Mouse (Mus musculus) liver, adult 2 months (tissue): Measurements from ENCODE around the gene Fasl.

Experiments used
- CTCF ChIP-seq: fragments of 200-500 bp; IDR thresholded peaks from 2 replicates; pipeline ENCODE4 v1.5.1; 2011; ENCODE audit warnings: low read depth, low read length, control low read depth
- POLR2A ChIP-seq: fragments of 200-500 bp; IDR thresholded peaks from 2 replicates; pipeline ENCODE4 v1.6.1; 2011; ENCODE audit warnings: low read length, control low read depth; ENCODE audit not compliant: insufficient read depth; ENCODE audit errors: extremely low read depth

DNA sequence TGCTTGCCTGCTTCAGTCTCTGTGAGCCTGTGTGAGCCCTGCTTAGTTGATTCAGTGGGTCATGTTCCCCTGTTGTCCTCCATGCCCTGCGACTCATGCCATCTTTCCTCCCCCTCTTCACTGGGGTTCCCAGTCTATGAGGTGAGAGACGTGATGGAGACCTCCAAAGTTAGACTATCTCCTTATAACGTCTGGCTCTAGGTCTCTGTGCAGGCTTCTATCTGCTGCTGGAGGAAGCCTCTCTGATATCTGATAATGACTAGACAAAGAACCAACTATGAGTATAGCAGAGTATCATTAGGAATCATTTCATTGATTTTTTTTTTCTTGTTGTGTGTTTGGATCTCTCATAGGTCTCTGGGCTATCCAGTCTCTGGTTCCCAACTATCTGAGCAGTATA lies 31.7 kb downstream of the Fasl start:
- TF ChIP-seq CTCF: no peak
- no peak for TF ChIP-seq POLR2A
